Mouse (Mus musculus) liver, embryonic 14.5 days (tissue): Measurements from ENCODE around the gene Poc1a.

Source experiments
- CTCF ChIP-seq: IDR thresholded peaks from 2 replicates; pipeline ENCODE4 v1.5.1; 2016; ENCODE audit warnings: antibody characterized with exemption, low read depth, control low read depth
- EP300 ChIP-seq: IDR thresholded peaks from 2 replicates; pipeline ENCODE4 v1.6.1; 2016; ENCODE audit warnings: antibody characterized with exemption, low read depth

DNA sequence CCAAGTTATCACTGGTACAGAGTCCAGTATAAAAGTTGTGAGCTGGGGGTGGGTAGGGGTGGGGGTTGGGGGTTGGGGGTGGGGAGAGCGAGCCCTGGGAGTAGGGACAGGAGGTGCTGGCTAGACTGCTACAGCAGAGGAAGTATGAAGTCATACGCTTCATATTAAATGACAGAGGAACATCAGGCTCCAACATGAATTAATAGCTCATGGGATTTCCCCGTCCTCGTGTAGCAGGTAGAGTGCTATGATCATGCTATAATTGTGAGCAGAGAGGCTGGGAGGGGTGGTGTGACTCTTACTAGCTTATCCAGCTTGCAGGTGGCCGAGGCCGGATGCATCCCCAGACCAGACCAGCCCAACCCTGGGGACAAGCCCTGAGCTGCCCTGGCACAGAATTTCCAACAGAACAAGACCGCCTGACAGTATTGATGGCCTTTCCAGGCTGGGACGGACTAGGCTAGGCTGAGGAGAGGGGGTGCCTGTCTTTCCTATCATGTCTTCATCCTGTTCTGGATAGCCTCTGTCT, 6.1 kb upstream of the Poc1a start:
- no peak for TF ChIP-seq CTCF
- no peak for TF ChIP-seq EP300
